Mouse (Mus musculus) kidney, adult 10 weeks (tissue): ENCODE data around the gene Sec24d. TPM values are rescaled to one million over a fixed set of nuclear protein-coding genes. Genes with fewer than 3 reads are reported as not detected.

Experiments
- polyA plus RNA-seq: library from polyadenylated mRNA; stranded (reverse); fragments of 350-450 nt; fragmentation: Illumina TruSeq; extraction: RNeasy Lipid Tissue Mini Kit (QIAGEN cat#74804); gene quantifications from one replicate; pipeline ENCODE4 v1.2.3, GENCODE M21; 2014; ENCODE audit warnings: low read depth, low replicate concordance

Sec24d gene
- 35.7 TPM for polyA plus RNA-seq

DNA sequence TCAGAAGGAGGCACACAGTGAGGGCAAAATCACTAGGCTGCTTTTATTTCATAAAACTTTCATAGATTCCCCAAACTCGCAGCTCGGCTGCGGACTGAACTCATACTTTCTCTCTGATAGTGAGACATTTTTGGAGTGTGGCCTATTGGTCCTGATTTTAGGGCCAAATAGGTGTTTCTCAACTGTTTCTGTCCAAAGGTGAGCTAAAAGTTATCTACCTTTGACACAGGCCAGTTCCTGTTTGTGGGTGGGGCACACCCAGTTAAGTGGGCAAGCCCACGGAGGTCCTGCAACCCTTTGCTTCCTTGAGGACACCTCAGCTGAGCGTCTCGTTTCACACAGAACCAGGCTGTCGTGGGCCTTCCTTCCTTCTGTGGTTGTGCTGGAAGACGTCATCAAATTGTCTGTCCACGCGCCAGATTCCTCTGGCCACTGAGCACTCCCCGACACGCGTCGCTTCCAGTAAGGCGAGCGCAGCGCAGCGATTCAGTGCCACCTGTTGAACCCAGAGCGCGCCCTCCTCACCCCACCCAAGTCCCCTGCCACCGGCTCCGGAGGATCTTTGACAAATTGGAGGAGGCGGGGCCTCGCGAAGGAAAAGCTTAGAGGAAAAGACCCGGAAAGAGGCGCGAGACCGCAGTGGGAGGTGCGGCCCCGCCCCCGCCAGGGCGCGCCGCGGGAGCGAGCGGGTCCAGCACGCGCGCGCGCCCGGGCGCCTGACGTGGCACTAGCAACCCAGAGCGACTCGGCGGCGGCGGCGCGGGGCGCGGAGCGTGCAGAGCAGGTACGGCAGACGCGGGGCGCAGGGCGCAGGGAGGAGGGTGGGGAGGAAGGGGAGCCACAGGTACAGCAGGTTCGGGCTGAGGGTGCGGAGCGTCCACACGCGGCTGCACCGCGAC is at the start of gene Sec24d:
Gene Sec24d (plus strand): TSS at position 703 of the 899 bp plus-strand sequence.

DNA sequence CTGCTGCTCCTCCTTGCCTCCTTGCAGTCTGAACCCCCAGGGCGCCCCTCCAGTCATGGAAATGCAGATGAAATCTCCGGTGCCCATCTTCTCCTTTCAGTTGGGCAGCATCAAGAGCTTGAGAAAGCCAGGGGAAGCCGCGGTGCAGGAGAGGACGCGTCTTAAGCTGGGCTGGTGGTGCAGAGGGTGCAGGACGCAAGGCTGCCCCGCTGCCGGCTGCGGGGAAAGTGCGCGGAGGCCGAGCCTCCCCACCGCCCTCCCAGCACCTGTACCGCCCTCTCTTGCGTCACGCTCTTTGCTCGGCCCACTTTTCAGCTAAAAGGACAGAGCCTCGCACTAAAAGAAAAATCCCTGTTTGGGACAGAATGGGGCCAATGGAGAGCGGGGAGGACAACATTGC is 31.3 kb upstream of the Sec24d start, which contains the start of gene Synpo2:
Gene Synpo2 (minus strand): TSS at position 229 of the 400 bp plus-strand sequence.

DNA sequence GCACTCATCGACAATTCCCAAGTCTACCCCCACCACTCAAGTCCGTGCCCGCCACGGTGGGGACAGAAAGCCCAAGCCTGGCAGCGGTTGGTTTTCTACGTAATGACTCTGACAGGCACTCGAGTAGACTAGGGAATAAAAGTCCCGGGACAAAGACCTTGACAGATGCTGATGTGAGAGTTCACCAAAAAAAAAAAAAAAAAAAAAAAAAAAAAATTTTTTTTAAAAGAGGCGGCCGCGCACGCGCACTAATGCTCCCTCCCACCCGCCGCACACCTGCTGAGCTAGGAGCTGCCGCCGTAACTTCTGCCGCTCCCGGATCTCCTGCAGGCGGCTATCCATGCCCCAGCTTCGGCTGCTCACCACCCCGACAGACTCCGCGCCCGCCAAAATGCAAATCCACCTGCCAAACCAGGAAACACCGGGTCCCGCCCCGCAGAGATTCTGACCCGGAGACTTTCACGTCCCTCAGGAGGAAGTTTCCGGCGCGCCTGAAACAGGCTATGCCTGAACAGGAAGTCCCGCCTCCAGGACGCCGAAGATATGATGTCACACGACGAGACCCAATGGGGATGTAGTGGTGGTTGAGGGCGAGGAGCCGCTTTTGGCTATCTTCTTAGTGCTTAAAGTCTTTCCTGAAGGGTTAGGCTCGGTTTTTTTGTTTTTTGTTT is 118.4 kb downstream of the Sec24d start, which contains the start of gene Mettl14:
Gene Mettl14 (minus strand): TSS at position 623 of the 671 bp plus-strand sequence.

Other genes with a start within 250 kb of the Sec24d start
- gene Myoz2, start 232.4 kb upstream of the Sec24d start, polyA plus RNA-seq = not detected
- 7.2 TPM for gene Synpo2, start 31.3 kb upstream of the Sec24d start, polyA plus RNA-seq
- gene Mettl14, start 118.7 kb downstream of the Sec24d start, polyA plus RNA-seq = 25.1 TPM
- 1.1 TPM for gene Prss12, start 179.5 kb downstream of the Sec24d start, polyA plus RNA-seq